Mouse (Mus musculus) adrenal gland, postnatal 14 days (tissue): ENCODE results near the gene Egfem1. TPM values are rescaled to one million over a fixed set of nuclear protein-coding genes. Genes with fewer than 3 reads are reported as not detected.

ENCODE experiments used
- DNase-seq: peaks from one replicate; pipeline ENCODE4 v3.0.0; 2021; ENCODE audit warnings: mixed read lengths
- long read RNA-seq, 2 experiments: library from polyadenylated mRNA; stranded (forward); transcript quantifications; one replicate each; pipeline ENCODE4 v2.0.0; 2021
- total RNA-seq: library from RNA; stranded (reverse); gene quantifications from 2 replicates; pipeline ENCODE4 v1.2.3, GENCODE M21; 2021

Gene Egfem1
- total RNA-seq: 0.22 and 0.34 TPM in 2 replicates
- long read RNA-seq, experiment 1: 0 reads
- long read RNA-seq, experiment 2, partial matches to known transcripts: 1 of 1 reads
- long read RNA-seq, experiment 2, other reads (novel, unspliced or antisense): 0 of 1 reads

DNA sequence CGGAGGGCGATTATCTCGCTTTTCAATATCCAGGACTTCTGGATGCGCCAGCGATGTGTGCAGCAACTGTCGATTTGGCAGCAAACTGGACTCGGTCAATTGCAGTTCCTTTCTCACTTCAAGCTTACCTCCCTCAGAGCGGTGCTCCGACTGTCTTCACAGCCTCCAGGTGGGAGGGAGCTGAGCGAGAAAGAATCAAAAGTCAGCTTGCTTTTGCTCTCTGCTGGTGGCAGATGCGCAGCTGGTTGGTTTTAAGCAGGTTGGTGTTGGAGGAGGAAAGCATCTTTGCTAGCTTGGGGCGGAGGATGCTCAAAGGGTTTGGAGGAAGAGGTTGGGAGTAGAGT is at the start of gene Egfem1:
TSS of gene Egfem1 (plus strand) at position 72 of the 344 bp plus-strand sequence.
- no peak for DNase-seq

DNA sequence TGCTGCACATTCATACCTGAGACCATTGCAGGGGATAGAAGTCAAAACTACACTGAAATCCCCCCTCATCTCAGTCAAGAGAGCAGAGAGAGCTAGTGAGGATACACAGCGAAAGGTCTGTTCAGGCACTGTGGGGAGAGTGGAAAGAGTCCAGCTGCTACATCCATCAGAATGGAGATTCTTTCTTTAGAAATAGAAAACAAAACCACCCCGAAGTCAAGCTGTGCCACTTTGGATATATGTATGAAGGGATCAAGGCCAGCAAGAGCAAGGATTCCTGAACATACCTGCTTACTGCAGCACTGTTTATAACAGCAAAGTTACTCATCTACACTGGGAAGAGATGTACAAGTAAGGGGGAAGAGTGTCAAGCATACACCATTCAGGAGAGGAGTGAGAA is 48.7 kb upstream of the Egfem1 start:
- DNase-seq: no peak

DNA sequence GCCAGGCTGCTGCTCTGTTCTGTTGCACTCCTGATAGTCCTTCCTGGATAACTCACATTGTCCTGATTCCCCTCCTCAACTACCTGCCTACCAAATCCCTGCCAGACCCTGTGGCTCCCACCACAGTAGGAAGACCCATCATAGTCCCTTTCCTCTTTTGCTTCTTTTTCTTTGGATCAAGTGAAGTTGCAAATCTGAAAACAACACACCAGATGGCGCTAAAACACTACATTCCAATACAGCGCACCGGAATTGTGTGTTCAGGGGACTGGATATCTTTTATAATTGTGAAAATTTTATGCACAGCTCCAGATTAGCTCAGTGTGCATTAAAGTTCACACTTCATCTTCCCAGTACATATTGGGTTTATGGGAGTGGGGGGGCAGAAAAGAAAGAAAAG is 45.7 kb upstream of the Egfem1 start:
- peak; percentile 12 for DNase-seq

DNA sequence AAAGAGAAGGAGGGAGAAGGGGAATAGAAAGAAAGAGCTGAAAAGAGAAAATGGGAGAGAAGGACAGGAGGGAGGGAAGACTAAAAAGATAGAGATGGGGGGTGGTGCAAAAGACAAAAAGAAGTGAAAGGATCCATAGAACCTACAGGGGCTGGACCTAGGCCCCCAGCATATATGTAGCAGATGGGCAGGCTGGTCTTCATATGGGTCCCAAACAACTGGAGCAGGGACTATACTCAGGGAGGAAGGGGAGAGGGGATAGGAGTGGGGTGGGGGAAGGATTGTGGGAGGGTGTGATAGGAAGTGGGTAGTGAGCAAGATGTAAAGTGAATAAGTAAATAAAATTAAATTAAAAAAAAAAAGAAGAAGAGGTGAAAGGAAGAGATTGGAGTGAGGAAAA is 45.2 kb upstream of the Egfem1 start:
- DNase-seq: no peak

DNA sequence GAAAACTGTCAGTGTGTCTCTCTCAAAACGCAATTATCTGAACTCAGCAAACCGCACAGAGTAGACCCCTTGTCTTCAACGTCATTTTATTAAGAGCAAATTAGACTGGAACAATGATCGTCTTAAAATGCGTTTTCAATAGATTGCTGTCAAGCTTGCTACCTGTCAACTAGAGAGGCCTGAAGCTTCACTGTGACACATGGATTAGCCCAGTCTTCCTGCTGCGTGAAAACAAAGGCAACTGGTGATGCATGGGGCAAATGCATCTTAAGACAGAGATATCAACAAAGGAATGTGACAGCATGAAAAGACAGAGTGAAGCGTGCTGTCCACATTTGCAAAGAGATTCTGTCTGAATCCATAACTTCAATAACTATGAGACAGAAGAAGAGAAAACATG is 41.8 kb upstream of the Egfem1 start:
- DNase-seq: no peak

DNA sequence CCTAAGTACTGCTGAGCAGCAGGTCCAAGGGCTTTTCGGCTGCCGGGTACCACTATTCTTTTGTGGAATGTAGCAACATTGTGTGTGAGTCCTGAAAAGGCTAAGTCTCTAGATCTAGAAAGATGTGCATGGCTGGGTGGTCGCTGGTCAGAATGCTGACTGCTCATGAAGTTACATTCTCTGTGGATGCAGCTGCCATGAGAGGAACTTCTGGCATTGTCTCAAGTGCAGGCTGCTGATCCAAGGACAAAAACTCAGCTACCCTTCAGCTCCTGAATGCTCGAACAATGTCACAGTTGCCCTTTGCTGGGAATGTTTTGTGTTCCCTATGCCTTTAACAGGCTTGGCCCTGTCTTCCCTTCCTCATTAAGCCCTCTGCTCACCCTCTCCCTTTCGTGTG is 35.5 kb upstream of the Egfem1 start:
- peak; percentile 7 for DNase-seq

DNA sequence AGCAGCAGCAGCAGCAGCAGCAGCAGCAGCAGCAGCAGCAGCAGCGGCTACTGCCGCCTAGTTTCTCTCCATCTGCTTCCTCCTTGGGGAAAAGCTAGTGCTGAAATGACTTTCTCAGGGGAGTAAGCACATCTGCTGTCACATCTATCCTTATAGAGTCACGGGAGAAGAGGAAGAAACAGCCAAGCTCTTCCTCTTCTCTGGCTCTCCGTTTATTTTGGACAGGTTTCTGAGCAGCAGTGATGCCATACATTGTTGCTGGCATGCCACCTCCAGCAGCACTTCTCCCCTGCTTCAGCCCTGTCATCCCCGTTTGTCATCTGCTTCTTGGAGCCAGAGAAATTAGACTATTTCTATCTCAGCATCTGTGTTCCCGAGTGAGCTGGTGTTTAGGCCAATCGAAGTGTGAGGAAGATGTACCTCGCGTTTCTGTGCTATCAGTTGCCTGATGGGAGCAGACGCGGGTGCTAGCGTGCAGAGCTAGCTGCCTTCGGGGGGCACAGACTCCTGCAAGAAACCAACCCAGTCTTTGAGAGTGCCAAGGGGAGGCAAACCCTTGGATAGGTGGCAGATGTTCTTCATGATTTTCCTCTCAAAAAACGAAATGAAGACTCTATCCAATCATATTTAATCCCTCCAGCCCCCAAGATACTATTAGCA is 34.4 kb upstream of the Egfem1 start:
- no peak for DNase-seq

DNA sequence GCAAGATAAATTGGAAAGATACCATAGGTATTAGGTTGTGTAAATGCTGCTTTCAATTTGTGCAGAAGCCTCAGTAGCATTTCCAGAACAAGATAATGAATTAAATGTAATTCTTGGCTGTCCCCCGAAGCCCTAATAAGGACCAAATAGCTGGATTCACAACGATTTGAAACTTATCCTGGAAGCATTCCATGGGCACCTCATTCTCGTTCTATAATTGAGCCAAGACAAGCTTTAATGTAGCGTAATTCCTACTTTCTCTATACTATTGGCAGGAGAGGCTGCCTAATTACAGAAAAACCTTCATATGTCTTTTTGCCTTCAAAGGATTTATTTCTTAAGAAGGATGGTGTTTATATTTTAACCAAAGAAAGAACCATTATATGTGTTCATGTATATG is 18.7 kb upstream of the Egfem1 start:
- DNase-seq: no peak

DNA sequence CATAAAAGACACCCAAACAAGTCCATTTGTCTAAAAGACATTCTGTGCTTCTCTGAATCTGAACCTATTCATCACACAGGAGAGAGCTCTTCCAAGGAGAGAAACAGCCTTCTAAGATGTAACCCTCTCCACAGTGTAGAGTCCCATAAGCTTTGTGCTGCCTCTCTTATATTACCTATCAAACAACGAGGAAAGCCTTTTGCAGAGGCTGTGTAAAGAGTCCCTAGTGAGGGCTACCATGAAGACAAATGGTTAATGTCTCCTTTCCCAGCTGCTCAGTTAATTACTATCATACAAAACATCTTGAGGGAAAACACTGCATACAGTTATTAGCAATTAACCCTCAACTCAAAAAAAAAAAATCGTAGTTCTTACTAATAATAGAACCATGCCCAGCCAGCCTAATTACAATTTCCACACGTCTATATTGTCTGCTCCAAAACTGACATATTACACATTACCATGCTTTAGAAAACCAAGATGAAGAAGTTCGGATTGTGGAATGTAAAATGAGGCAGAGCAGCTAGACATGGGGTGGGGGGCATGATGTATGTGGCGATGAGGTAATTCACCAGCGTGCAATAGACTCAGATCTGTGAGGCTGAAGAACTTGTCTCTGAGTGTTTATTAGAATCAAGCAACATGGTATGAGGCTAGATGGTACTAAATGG is 13.3 kb upstream of the Egfem1 start:
- DNase-seq: no peak

DNA sequence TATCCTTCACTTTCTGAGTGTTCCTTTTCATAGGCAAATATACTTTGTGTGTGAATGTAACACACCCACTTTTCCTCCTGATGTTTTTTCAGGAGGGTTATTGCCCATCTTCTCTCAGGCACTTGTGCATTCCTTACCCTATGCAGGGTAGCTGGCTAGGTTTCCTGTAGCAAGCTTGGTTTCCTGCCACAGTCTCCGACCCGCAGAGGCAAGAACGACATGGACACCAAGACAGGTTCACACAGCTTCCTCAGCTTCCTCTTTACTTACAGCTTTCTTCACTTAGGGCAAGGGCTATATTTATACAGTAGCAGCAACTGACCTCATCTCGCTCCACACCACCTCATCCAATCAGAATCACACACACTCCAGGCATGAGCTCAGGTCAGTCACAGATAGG is 10.5 kb upstream of the Egfem1 start:
- DNase-seq: no peak

DNA sequence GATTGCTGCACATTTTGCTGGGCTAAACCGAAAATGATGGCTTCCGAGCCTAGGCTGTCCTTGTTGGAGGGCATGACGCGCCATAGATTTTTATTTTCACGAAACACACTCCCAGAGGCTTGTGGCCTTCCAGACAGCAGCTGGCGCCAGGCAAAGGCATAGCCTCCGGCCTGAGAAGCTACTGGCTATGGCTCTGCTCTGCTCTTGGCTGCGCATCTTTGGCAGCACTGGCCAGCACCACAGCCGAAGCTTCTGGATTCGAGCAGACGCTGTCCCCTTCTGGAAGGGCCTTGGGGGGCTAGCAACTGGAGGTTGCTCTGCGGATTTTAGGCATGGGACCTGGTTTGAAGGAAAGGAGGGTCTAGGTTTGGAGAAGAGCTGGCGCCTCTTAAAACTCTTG is 306 bp upstream of the Egfem1 start:
- no peak for DNase-seq

DNA sequence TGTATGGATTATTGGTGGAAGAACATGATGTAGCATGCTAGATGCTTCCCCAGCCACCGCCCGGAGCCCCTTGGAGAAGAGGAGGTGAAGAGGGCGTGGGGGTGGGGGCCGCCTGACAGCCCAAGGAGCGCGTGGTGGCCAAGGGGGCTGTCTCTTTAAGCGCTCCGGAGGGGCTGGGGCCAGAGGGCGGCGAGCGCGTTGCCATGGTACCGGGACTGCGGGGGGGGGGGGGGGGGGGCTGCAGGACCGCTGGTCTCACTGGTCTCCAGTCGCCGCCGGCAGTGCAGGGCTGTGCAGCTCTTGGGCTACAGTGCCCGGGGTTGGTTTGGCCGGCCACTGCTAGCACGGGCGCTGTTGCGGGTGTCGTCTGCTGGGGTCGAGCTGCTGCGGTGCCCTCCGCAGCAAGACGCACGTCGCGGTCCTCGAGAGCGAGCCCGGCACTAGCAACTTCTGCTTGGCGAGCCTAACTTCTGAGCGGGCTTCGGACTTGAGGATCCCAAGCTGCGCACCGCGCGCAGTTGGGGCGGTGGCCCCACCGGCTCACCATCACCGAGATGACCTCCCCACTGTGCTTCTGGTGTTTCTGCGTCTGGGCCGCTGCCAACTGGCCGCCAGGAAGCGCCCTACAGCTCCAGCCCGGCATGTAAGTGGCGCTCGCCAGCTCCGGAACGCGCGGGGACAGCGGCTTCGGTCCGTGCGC is 623 bp downstream of the Egfem1 start:
- DNase-seq: peak; percentile 35

DNA sequence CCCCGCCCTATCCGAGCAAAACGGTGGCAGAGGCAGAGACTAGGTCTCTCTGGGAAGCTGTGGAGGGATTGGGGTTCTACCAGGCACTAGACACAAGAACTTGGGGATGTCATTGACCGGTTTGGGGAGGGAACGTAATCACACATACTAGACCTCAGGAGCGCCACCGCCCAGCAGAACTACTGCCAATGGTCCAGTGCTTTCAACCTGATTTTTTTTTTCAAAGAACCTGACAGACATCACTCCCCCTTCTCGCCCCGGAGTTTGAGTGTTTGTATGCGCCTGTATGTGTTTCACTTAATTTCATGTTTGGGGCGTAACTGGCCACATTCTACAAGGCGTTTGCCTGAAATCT is 1.1 kb downstream of the Egfem1 start:
- DNase-seq: no peak

DNA sequence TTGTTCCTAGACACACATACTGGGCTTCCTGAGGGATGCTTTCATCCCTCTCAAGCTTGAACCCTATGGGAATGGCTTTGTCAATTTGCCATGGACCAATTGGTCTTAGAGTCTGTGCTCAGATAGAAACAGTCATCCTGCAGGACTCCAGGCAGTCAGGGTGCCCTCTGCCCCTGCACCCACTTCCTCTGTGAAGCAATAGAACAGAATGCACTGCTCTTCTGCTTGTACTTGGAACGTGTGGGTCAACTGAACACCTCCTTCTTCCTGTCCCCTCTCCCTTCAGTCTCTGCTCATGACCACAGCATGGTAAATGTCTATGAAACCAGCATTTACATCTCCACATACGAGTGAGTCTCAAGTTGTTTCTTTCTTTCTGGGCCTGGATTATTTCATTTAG is 16.6 kb downstream of the Egfem1 start:
- no peak for DNase-seq

DNA sequence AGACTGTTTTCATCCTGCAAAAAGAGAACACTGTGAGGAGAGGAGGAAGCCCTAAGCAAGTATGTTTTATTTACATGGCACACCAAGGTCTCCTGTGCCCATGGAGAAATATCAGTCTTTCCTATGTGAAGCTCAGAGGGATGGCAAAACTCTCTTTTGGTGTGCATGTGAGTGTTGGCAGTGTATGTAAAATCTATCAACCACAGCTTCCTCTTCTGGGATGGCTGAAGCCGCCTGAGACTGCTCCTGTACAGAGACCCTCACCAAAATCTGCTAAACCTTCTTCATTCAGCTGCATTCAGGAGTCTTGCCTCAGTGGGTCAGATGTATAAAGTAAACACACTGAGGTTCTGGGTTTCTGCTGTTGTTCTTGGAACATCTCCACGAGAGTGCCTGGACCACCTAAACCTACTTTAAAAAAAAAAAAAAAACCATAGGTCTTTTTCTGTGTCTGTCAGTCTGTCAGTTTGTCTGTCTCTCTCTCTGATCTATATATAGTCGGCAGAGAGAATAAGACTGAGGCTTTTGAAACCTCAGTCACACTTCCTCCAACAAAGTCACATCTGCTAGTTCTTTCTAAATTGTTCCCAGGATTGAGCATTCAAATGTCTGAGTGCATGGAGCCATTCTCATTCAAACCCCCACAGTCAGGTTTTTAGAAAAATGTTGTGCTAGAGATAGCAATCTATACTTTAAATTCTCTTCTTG is 24.3 kb downstream of the Egfem1 start:
- DNase-seq: no peak

DNA sequence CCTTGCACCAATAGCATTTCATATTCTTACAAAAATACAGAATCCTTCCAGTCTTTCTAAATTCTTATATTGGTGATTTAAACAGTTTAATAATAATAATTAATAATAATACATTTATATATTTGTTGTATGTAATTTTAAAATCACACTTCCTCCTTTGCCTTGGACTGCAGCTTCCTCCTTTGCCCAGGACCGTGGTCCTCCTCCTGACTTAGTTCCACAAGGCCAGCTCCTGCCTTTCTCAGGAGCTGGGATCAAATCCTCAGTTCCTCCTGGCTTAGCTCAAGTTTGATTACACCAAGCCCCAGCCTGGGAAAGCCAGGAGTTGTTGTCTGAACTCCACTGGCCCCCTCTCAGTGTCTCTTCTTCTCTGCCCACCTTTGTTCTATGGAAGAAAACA is 25.3 kb downstream of the Egfem1 start:
- no peak for DNase-seq

DNA sequence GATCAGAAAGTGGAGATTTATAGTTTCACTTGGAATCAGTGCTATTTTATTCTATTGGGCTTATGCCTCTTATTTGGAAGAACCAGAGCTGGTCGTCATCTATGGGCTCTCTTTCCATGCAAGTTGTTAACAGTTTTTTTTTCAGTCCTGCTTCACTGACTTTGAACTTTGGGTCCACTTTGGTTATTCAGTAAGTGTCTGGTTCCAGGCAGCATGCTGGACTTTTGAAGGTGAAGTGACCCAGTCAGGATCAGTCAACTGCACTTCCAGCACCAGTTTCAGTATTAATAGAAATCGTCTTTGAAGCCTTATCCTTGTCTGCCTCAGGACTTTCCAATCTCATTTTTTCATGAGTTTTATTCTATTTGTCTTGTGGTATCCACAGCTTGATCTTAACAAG is 28.5 kb downstream of the Egfem1 start:
- DNase-seq: no peak

DNA sequence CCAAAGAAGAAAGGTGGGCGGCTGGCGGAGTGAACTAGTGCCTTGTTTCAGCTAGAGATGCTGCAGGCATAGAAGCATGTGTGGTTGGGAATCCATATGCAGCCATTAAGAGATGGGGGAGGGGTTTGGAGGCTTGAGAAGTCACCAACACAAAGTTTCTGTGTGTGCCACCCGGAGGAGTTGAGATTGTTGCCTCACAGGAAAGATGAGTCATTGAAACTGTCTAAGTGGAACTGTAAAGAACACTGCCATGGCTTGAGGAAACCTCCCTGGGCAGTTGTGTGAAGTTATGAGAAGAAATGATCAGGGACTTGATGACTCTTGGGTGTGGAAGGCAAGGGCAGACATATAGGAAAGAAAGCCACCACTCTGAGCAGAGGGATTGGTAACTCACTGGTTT is 32.7 kb downstream of the Egfem1 start:
- no peak for DNase-seq

DNA sequence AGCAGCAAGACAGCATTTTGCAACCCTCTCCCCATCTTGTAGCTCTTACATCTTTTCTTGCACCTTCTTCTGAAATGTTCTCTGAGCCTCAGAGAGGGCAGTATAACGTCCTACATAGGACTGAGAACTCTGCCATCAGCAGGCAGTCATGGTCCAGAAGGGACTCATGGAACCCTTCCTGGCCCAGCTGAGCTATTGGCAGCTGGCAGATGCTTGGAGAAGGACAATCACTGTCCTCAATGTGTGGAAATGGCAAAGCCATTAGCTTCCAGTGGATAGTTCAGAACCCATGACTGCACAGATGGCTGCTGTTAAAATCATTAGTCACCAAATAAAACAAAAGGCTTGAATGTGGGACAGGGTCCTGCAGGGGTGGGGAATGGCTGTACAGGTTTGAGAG is 35.6 kb downstream of the Egfem1 start:
- no peak for DNase-seq

DNA sequence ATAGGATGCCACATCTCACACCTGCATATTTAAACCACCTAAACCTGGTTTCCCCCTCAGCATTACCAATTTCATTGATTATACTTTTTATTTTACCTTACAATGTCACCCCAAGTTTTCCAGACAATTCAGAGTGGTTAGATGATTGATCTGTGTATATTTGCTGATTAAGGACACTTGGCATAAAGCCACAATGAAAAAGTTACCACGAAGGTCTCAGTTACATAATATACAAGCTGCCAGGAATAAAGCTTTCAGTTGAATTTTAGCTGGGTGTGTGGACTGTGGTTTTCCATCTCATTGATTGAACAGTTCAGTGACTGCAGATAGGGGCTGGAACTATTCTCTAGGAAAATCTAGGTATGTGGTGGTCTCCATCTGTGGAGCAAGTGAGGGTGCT is 40.7 kb downstream of the Egfem1 start:
- DNase-seq: no peak

DNA sequence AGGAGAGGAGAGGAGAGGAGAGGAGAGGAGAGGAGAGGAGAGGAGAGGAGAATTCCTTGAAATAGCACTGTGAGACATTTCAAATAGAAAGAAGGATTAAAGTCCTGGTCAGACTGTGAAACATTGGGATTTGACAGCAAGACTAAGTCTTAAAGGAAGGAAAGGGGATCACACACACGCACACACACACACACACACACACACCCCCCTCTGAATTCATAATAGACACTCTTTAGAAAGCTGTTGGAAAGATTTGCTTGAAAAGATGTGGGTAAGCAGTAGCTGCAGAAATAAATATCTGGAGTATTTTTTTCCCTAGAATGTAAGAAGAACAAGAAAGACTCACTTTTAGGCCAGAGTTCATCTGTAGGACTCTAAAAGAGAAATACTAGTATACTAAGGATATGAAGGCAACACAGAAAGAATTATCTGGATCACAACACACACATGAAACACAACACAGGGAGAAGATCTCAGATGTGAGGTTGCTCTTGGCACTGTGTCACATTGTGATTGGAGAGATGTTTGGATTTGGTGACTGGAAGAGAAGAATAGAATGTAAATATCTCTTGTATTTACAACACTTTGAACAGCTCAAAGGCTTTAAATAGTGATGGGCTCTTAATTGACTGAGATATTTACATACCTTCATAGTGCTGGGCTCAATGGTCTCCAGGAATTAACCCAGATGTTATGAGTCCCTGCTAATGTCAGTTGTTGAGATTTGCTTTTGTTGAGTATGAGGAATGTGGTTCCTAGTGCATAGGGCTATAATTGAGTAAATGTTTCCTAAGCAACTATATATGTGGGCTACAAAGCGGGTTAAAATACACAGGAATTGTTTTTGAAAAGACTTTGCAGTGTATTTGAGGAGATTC is 50.5 kb downstream of the Egfem1 start:
- DNase-seq: no peak

DNA sequence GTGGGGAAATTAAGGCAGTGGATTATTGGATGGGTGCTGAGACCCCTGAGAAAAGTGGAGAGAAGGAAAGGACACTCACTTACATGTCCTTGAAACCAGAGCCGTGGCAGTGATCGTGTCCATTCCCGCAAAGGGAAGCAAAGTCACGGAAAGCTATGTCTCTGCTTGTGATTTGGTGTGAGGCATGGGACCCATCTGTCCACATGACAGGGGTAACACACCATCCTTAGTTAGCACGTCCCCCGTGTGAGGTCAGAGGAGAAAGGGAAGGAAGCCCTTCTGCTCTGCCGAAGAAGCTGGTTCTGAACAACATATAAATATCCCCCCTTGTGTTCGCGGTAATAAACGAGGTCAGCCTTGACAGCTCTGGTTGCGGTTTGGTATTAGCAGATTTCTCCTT is 52.7 kb downstream of the Egfem1 start:
- DNase-seq: no peak
